Mouse (Mus musculus): Measurements from ENCODE around the gene Mpzl2.
"Not testable (repeated sequence)": the region's sequence is repeated elsewhere in the genome, so short reads cannot be mapped to it uniquely, and the experiment has no call there.

Mpzl2 gene

GRCm38 (mm10) chr9:45034526-45034925, 5.1 kb upstream of the Mpzl2 start:
- DNase-seq (ENCODE audit: low spot score): no peak

GRCm38 (mm10) chr9:45037803-45038202, 1.8 kb upstream of the Mpzl2 start:
- DNase-seq (ENCODE audit: low spot score): not testable (repeated sequence)

- no peak for DNase-seq (ENCODE audit: low spot score)
Measured at GRCm38 (mm10) chr9:45040066-45040845, 657 bp downstream of the Mpzl2 start.

DNA sequence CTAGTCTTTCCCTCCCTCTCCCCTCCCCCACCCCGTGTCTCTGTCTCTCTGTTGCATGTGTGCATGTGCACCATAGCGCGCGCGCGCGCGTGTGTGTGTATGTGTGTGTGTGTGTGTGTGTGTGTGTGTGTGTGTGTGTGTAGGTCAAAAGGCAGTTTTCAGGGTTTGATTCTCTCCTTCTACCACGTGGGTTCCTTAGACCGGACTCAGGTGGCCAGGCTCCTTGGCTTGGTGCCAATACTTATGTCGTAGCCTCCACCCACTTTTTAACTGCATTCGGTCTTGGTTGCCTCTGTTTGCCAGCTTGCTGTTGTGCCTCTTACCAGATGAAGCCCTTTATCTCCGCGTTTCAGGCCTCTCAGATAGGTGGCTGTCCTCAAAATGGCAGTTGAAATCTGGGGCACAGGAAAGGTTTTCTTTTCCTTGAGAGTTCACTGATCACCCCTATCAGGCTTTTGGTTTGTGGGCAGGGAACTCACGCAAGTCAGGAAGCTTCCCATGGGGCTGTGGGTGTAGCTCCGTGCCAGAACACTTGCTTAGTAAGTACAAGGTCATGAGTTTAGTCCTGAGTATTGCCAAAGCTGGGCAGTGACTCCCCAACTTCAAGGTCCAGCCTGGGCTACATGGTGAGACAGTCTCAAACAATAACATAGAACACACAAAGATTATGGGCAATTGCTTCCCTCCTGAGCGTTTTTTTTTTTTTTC, 1.7 kb downstream of the Mpzl2 start:
- DNase-seq (ENCODE audit: low spot score): no peak

GRCm38 (mm10) chr9:45042056-45042720, 2.6 kb downstream of the Mpzl2 start:
- peak; percentile 28 for DNase-seq (ENCODE audit: low spot score)

DNA sequence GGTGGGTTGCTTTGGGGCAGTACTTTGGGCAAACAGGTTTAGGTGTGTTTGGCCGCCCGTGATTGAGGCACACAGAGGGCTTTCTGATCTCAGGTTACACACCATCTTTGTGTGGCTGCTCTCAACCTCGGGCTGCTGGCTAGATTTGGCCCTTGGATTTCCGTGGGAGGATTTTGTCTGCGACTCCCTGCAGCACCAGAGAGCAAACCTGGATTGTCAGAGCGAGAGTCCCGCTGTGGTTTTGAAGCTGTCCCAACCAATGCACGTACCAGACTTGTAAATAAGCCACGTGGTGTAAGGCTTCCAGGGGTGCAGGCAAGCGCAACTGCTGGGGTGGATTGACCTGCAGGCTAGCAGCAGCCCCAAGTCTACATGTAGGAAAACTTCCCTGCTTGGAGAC, 3.3 kb downstream of the Mpzl2 start:
- DNase-seq (ENCODE audit: low spot score): no peak

- DNase-seq (ENCODE audit: low spot score): no peak
Measured at GRCm38 (mm10) chr9:45046973-45047372, 7.4 kb downstream of the Mpzl2 start.

- no peak for DNase-seq (ENCODE audit: low spot score)
Measured at GRCm38 (mm10) chr9:45048511-45048910, 8.9 kb downstream of the Mpzl2 start.

- no peak for DNase-seq (ENCODE audit: low spot score)
Measured at GRCm38 (mm10) chr9:45049731-45050130, 10.1 kb downstream of the Mpzl2 start.

GRCm38 (mm10) chr9:45050301-45050700, 10.7 kb downstream of the Mpzl2 start:
- no peak for DNase-seq (ENCODE audit: low spot score)

DNA sequence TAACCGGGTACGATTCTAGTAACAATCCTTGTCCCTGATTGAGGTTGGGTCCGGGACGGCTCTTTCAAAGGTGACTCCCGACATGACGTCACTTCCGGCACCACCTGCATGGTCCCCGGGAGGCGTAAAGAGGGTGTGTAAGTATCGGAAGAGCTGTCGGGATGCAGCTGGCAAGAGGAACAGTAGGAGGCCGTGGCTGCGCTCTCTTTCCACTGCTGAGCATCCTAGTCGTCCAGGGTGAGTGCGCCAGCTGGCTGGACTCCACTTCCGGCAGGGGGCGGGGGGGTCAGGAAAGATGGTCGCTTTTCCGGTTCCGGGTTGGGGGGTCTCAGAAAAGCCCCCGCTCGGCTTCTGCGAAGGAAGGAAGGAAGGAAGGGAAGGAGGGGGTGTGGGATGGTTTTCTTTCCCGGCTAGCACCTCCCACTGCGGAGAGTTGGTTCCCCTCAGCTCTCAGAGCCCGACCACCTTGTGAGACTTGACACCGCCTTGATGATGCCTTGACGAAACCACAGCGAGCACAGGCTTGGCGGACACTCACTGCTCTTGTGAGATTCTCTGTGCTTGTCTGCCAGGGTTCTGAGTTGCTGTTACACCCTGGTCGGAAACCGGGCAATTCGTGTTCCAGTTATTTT, 15.6 kb downstream of the Mpzl2 start, which contains the start of gene Mpzl3:
Gene Mpzl3 (plus strand): TSS at position 105 of the 632 bp plus-strand sequence.
- peak; percentile 75 for DNase-seq (ENCODE audit: low spot score)

DNA sequence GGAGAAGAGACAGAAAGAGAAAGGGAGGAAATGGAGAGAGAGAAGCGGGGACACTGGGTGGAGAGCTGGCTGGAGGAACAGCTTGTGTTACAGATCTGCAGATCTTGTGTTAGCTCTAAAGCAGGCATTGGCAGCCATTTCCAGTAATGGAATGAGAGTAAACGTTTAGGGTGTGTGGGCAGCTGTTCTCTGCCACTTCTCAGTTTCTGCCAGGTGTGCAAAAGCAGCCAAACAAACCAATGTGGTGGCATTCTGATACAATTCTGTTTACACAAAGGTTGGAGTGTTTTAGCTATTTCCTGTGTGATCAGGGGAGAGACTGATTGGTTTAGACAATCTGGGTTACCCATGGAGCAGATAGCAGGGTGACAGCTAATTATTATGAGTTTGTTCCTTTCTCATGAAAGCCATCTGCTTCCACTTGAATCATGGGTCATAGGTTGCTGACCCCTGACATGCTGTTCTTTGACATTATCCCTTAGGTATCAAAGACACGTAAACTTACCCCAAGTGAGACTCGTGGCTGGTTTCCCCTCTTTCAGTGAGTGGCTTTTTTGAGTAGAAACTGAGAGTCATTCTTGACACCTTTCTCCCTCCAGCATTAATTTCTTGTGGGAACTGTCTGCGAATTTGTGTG, 18.8 kb downstream of the Mpzl2 start:
- no peak for DNase-seq (ENCODE audit: low spot score)

GRCm38 (mm10) chr9:45060151-45060550, 20.6 kb downstream of the Mpzl2 start:
- no peak for DNase-seq (ENCODE audit: low spot score)

- DNase-seq (ENCODE audit: low spot score): no peak
Measured at GRCm38 (mm10) chr9:45062677-45063076, 23.1 kb downstream of the Mpzl2 start.

DNA sequence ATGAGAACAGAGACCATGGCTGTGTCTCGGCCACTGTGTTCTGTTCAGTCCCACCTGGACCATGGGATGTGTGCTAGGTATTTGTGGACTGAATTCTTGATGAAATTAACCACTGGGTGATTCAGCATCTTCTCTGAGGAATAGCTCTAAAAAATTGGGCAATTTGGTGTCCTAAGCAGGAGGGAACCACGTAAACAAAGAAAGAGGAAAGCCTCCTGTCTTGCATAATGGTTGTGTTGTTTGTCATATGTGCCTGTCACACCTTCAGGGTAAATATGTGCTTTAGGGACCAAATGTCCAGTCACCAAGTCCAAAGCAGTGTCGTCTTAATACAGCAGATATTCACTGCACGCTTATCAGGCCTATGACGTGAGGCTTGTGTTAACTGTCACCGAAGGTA, 24.8 kb downstream of the Mpzl2 start:
- no peak for DNase-seq (ENCODE audit: low spot score)

DNA sequence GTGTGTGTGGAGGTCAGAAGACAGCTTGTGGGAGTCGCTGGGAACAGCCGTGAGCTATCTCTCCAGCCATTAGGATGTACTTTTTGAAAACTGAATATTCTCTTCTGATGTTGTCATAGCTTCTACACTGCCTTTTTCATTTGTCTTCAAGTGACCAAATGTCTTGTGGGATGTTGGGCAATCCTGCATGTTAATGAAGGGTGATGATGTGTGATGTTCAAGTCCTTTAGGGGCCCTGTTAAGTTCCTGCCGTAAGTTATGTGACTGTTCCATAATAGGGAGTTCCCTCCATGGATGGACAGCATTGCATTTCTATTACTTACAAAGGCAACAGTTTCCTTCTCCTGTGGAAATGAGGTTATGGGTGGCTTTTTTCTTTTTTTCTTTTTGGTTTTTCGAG, 27.1 kb downstream of the Mpzl2 start:
- DNase-seq (ENCODE audit: low spot score): no peak

GRCm38 (mm10) chr9:45071800-45072199, 32.2 kb downstream of the Mpzl2 start:
- no peak for DNase-seq (ENCODE audit: low spot score)

DNA sequence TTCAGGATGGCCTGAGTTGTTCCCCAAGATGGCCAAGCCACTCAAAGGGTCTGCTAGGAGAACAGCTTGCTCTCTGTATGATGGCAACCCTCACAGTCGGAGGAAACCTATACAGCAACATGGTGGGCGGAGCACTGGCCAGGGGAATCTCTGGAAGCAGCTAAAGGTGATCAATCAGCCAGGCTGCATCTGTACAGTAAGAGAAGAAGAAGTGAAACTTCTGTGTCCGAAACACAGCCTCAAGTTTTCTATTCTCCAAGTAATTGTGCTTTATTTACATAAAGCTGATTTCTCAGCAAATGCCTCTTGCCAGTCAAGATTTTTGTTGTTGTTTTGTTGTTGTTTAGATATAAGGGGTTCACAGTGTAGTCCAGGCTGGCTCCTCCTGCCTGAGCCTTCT, 38.3 kb downstream of the Mpzl2 start:
- no peak for DNase-seq (ENCODE audit: low spot score)

GRCm38 (mm10) chr9:45079011-45079410, 39.4 kb downstream of the Mpzl2 start, which contains the start of gene Jaml:
Gene Jaml (plus strand): TSS chr9:45079183.
- no peak for DNase-seq (ENCODE audit: low spot score)

DNA sequence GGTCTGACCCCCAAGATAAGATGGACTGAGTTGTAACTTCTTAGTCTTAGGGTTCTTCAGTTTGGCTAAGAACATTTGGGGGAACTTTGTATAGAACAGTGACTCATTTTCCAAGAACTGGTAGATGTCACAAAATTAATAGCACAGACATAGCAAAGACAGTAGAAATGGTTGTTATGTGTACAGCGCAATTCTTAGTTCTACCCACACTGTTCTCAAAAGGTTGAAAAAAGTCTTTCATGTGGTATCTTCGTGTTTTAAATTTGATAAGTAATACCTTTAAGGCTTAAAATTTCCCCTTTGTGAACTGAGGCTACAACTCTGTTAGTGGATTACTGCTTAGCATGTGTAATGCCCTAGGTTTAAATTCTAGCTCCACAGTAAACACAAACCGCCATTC, 43.5 kb downstream of the Mpzl2 start:
- no peak for DNase-seq (ENCODE audit: low spot score)

- DNase-seq (ENCODE audit: low spot score): no peak
Measured at GRCm38 (mm10) chr9:45084556-45084955, 45.0 kb downstream of the Mpzl2 start.
